Mouse (Mus musculus): ENCODE results near the gene Gli1. TPM values are rescaled to one million over a fixed set of nuclear protein-coding genes. Genes with fewer than 3 reads are reported as not detected.

Gene Gli1
- polyA plus RNA-seq (2012; fragmentation: generic; extraction: Trizol): under 1 TPM; 0.19 to 0.21 TPM

DNA sequence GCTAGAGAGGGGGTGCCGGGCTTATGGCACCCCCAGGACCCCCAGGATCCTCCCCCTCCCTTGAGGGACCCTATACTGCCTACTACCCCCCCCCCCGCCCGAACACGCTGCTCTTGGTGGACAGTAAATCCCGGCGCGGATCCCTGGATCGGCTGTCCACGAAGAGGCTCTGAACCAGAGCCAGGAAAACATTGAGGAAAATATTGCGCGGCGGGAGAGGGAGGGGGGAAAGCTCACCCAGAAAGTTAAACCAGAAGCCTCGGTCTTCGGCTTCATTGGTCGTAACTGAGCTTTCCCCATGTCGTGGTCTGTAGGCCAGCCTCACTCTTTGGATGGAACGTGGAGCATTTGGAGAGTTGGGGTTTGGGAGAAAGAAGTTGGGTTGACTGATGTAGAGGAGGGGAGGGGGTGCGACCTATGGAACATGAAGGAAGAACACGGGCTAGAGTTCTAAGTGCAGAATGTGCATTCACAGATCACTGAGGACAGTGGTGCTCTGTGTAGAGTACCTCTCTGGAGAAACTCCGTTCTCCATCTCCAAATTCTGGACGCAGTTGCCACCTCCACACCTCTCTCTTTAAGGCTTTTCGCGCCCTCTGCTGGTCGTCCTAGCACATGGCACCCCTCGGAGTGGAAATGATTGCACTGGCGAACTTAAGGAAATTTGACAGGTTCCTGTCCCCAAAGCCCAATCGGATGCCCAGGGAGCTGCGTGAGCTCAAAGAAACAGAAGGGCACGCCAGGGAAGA, at the start of gene Gli1:
Gene Gli1, minus strand, starts transcription at position 84 of the 749 bp plus-strand sequence.

DNA sequence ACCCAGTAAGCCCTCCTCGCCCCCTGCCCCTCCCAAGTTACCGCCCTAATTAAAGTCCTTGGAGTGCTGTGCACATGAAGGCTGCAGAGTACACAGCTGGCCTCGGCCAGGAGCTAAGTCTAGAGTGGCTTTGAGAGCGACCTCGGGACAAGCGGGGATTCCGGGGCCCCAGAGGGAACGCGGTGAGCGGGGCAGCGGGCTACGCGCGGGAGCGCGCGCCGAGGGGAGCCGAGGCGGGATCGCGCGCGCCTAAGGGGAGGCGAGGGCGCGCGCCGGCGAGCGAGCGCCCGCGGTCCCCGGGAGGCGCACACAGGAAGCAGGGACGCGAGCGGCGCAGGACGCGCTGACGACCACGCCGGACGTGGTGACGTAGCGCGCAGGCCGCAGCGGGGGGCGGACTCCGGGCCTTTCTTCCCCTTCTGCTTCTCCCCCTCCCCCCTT, 38.5 kb upstream of the Gli1 start, which contains the start of gene R3hdm2:
Gene R3hdm2, plus strand, starts transcription at position 77 of the 441 bp plus-strand sequence.

DNA sequence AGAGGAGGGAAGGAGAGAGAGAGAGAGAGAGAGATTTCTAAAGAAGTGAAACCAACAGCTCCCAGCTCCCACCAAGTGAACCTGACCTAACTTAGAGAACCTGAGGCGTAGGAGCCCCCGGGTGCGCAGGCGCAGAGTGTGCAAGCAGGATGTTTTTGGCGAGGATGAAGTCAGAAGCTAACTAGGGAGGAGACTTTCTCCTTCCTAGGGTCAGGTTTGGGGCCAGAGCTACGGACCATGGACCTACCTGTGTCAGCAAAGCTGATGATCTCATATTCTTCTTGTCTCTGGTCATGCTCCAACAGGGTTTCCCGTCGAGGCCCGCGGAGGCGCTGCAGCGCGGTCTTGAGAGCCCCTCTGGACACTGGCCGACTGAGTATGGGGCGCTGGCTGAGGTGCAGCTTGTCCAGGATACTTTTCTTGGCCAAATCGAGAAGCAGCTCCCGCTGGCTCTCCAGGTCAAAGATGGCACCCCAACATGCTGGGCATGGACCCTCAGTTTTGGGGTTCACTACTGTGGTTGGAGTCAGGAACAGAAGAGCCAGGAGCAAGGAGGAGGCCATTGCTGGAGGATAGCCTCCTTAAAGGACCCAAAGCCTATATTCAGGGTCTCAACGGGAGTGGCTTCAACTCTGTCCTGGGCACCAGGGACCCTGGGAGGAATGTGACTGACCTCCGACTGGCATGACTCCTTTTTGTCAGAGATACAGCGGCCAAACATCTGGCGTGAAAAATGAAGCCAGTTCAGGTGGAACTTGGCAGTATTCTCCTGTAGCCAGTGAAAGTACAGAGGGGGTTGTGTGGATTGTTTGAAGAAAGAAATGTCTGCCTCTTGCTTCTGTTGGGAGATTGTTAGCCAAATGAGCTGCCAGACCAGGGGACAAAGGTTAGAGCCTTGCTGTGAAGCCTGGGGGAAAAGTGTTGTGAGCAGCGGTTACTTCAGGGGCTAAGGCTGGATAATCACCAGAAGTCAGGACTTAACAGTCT, 28.4 kb upstream of the Gli1 start, which contains the start of gene Inhbc:
Gene Inhbc, minus strand, starts transcription at position 598 of the 987 bp plus-strand sequence.

DNA sequence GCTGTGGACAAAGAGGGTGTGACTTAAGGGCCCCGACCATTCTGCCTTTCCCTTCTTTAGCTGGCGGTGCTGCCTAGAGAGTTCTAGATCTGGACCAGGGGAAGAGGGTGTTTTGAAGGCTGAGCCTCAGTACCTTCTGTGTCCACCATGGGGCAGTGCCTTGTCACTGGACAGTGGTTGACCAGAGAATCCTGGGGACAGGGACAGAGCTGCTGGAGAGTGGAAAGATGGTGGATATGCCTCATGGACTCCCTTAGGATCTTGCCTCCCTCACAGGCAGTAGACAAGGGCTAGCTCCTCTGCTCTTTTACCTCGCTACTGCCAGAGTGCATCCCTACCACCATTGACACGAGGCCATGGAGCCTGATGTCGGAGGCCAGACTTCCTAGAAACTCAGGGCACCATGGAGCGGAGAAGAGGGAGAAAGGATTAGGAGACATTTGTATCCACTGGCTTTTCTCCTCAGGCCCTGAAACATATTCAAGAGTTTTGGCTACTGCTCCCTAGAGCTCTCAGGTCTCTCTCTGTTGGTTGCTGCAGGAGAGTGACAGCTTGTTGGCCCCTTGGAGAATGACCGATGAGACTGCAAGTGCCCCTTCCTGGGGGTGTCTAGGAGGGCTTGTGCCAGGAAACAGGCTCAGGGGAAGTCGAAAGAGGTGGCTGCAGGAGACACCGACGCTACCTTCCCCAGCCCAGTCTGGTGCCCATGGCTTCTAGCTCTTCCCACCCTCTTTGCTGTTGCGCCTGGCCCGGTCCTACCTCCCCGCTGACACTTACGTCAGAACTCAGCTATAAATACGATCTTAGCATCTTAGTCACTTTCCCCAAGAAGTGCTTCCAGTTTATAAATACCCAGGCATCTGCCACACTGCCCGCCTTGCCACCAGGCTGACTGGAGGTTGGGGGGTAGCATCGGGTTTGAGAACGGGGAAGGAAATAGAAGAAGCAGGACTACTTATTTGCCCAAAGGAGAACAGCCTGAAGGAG, 12.4 kb upstream of the Gli1 start, which contains the start of gene Inhbe:
Gene Inhbe, minus strand, starts transcription at position 503 of the 987 bp plus-strand sequence.

DNA sequence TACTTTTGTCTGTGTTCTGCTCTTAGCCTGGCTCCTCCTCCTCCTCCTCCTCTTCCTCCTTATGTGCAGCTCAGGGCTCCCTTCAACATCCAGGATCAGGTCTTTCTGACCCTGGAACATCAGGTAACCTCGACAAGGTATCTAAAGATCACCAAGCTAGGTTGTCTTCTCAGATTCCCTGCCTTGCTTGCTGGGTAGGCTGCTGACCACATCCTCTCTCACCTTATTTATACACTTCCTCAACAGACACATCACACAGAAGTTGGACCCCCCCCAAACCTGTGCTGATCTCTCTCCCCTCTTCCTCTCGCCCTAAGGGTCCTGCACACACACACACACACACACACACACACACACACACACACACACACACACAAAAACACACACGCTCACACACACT, 20.2 kb downstream of the Gli1 start, which contains the start of gene Arhgap9:
Gene Arhgap9, plus strand, starts transcription at position 344 of the 400 bp plus-strand sequence.

DNA sequence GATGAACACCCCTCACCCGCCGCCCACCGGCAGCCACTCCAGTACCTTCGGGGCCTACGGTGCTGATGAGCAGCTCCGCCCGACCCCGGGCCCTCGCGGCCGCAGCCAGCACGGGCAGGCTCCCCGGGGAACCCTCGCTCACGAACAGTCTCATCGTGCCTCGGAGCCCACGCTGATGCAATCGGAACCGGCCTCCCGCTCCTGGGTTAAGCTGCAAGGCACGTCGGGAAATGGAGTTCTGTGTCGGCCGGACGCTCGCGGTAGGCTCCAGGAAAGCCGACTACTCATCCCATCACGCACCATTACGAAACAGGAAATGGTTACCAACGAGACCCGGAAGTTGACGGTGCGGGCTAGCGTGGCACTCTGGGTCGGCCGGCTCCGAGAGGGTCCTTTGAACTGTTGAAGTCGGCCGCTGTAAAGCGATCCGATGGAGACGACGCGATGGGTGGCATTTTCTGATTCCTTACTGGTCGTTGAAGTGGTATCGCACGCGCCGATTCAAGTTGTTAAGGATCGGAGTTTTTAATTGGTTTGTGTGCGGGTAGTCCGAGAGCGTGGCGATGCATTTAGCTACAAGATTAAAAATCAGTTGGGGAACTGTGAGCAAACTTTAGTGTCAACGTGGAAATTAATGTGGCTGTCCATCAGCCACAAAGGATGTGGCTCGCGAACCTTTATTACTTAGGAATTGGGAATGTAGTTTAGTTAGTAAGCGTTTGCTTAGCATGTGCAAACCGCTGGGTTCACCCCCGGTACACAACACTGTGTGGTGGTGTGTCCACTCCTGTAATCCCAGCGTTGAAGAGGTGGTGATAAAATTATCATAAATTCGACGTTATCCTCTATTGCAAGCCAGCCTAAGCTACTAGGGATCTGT, 30.1 kb downstream of the Gli1 start, which contains the start of gene Mars:
Gene Mars, minus strand, starts transcription at position 311 of the 880 bp plus-strand sequence.

DNA sequence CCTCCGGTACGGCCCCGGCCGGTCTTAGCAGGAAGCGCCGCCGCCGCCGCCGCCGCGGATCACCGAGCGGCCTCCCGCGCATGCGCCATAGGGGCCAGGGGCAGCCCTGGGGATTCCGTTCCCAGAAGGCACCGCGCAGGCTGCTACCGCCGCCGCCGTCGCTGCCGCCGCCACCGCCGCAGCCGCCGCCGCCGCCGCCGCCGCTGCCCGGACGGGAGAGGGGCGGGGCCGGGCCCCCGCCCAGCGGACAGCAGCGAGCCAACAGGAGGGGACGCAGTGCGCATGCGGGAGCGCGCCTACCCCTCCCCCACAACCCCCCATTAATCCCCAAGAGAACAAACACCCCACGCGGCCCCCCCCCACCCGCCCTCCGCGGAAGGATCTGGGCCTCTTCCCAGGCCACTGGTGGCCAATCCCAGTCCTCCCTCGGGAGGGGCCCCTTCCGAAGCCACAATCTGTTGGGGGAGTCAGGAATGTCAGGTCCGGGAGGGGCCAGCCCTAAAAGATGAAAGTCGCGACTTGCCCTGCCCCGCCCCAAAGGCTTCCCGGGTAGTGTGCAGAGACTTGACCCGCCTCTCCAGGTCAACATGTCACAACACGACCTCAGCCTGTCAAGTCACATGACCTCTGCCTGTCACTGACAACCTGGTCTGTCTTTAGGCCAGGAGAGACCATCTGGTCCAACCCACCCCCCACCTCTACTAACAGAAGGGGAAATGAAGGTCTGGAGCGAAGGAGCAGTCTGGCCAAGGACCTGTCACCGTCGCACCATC, 52.8 kb downstream of the Gli1 start, which contains the start of gene Mbd6:
Gene Mbd6, minus strand, starts transcription at position 219 of the 773 bp plus-strand sequence.

Other genes starting within 250 kb of the Gli1 start
- gene Os9, start 220.8 kb downstream of the Gli1 start, polyA plus RNA-seq (2012; fragmentation: generic; extraction: Trizol): 100 to 1,000 TPM in 1 of 2 experiments, 10 to 100 TPM in 1; 27.4 to 134 TPM
- gene B4galnt1, start 176.7 kb downstream of the Gli1 start, polyA plus RNA-seq (2012; fragmentation: generic; extraction: Trizol): 10 to 100 TPM in 1 of 2 experiments, 1 to 10 TPM in 1; 4.1 to 18.6 TPM
- under 1 TPM; 0.14 to 0.66 TPM for gene Slc26a10, start 161.3 kb downstream of the Gli1 start, polyA plus RNA-seq (2012; fragmentation: generic; extraction: Trizol)
- 100 to 1,000 TPM in 1 of 2 experiments, 10 to 100 TPM in 1; 23.6 to 137 TPM for gene Arhgef25, start 151.9 kb downstream of the Gli1 start, polyA plus RNA-seq (2012; fragmentation: generic; extraction: Trizol)
- 10 to 100 TPM; 26.0 to 79.0 TPM for gene Dtx3, start 146.2 kb downstream of the Gli1 start, polyA plus RNA-seq (2012; fragmentation: generic; extraction: Trizol)
- 10 to 100 TPM in 1 of 2 experiments, 1 to 10 TPM in 1; 9.1 to 33.4 TPM for gene Pip4k2c, start 130.4 kb downstream of the Gli1 start, polyA plus RNA-seq (2012; fragmentation: generic; extraction: Trizol)
- gene Kif5a, start 78.6 kb downstream of the Gli1 start, polyA plus RNA-seq (2012; fragmentation: generic; extraction: Trizol): under 1 TPM; 0.02 to 0.37 TPM
- gene Dctn2, start 75.6 kb downstream of the Gli1 start, polyA plus RNA-seq (2012; fragmentation: generic; extraction: Trizol): 100 to 1,000 TPM; 146 to 282 TPM
- gene Mbd6, start 53.0 kb downstream of the Gli1 start, polyA plus RNA-seq (2012; fragmentation: generic; extraction: Trizol): 10 to 100 TPM in 1 of 2 experiments, 1 to 10 TPM in 1; 7.6 to 30.7 TPM
- gene Mars, start 30.2 kb downstream of the Gli1 start, polyA plus RNA-seq (2012; fragmentation: generic; extraction: Trizol): 100 to 1,000 TPM in 1 of 2 experiments, 10 to 100 TPM in 1; 60.5 to 213 TPM
- under 1 TPM; 0.32 to 0.46 TPM for gene Arhgap9, start 20.0 kb downstream of the Gli1 start, polyA plus RNA-seq (2012; fragmentation: generic; extraction: Trizol)
- not detected for gene Inhbe, start 12.4 kb upstream of the Gli1 start, polyA plus RNA-seq (2012; fragmentation: generic; extraction: Trizol)
- not detected for gene Inhbc, start 28.5 kb upstream of the Gli1 start, polyA plus RNA-seq (2012; fragmentation: generic; extraction: Trizol)
- 10 to 100 TPM; 16.7 to 63.5 TPM for gene R3hdm2, start 38.4 kb upstream of the Gli1 start, polyA plus RNA-seq (2012; fragmentation: generic; extraction: Trizol)
- gene Stac3, start 159.7 kb upstream of the Gli1 start, polyA plus RNA-seq (2012; fragmentation: generic; extraction: Trizol): 1 to 10 TPM in 1 of 2 experiments, under 1 TPM in 1; 0.35 to 1.3 TPM
- under 1 TPM; 0.23 to 0.73 TPM for gene Ndufa4l2, start 173.0 kb upstream of the Gli1 start, polyA plus RNA-seq (2012; fragmentation: generic; extraction: Trizol)
- gene Shmt2, start 180.5 kb upstream of the Gli1 start, polyA plus RNA-seq (2012; fragmentation: generic; extraction: Trizol): 100 to 1,000 TPM in 1 of 2 experiments, 10 to 100 TPM in 1; 59.7 to 274 TPM
- gene Nxph4, start 192.6 kb upstream of the Gli1 start, polyA plus RNA-seq (2012; fragmentation: generic; extraction: Trizol): 1 to 10 TPM; 1.7 to 2.9 TPM

Data from C3H10T1/2 (cell line).